Mouse (Mus musculus): ENCODE measurements around the gene Ephb1. TPM values are rescaled to one million over a fixed set of nuclear protein-coding genes. Genes with fewer than 3 reads are reported as not detected.

The Ephb1 gene
- polyA plus RNA-seq, 1 experiment, result not detected

- TF ChIP-seq CTCF (IDR thresholded peaks at IDR 0.05; ENCODE audit: insufficient read depth, low read depth, low read length) (no peak), POLR2A (IDR thresholded peaks at IDR 0.05; ENCODE audit: insufficient read depth, low read depth, low read length) (no peak)
- Histone ChIP-seq H3K4me1 (ENCODE audit: control insufficient read depth, insufficient read depth, low read length) (no peaks in the 10 kb centered on the region), H3K27ac (ENCODE audit: insufficient read depth, low read depth, low read length) (no peak overlapping the region), H3K4me3 (ENCODE audit: insufficient read depth, low read depth, low read length) (no peak overlapping the region)
- WGBS, result 95% methylated on average over 3 of the region's 3 CpGs
These were observed 7.7 kb downstream of the Ephb1 start for GRCm38 (mm10) chr9:102346801-102347200.

DNA sequence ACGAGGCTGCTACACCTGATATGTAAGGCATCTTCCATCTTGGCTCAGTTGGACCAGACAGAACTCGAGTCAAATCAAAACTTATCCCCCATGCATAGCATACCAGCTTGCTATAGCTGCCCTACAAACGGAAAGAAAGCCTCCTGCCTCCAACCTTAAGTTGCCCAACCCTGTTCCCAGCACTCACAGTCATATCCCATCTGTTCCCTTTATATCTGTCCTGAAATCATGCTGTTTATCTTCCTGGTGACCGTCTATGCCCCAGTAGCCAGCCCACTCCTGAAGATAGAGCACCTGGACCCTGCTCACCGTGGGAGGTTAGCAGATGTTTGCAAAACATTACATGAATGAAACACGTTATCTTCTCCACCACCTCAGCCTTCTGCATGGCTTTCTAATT is 9.0 kb downstream of the Ephb1 start:
- Histone ChIP-seq H3K4me3 (ENCODE audit: insufficient read depth, low read depth, low read length) (no peak overlapping the region), H3K27ac (ENCODE audit: insufficient read depth, low read depth, low read length) (no peak overlapping the region), H3K4me1 (ENCODE audit: control insufficient read depth, insufficient read depth, low read length) (peaks cover 4% of the 10 kb centered on the region; the same call in 1 of the 2 replicates)
- WGBS, result 81% methylated on average over 6 of the region's 6 CpGs
- TF ChIP-seq POLR2A (IDR thresholded peaks at IDR 0.05; ENCODE audit: insufficient read depth, low read depth, low read length) (no peak), CTCF (IDR thresholded peaks at IDR 0.05; ENCODE audit: insufficient read depth, low read depth, low read length) (no peak)

GRCm38 (mm10) chr9:102345047-102345446 is 9.4 kb downstream of the Ephb1 start:
- WGBS, result 85% methylated on average over 9 of the region's 9 CpGs
- TF ChIP-seq POLR2A (IDR thresholded peaks at IDR 0.05; ENCODE audit: insufficient read depth, low read depth, low read length) (no peak), CTCF (IDR thresholded peaks at IDR 0.05; ENCODE audit: insufficient read depth, low read depth, low read length) (no peak)
- no peak overlapping the region for H3K4me3 ChIP-seq (ENCODE audit: insufficient read depth, low read depth, low read length)
- no peak overlapping the region for H3K27ac ChIP-seq (ENCODE audit: insufficient read depth, low read depth, low read length)
- H3K4me1 ChIP-seq (ENCODE audit: control insufficient read depth, insufficient read depth, low read length), result peaks cover 4% of the 10 kb centered on the region; the same call in 1 of the 2 replicates

GRCm38 (mm10) chr9:102344086-102344930 is 10.2 kb downstream of the Ephb1 start:
- 92% methylated on average over 10 of the region's 10 CpGs for WGBS
- Histone ChIP-seq H3K4me3 (ENCODE audit: insufficient read depth, low read depth, low read length) (no peak overlapping the region), H3K4me1 (ENCODE audit: control insufficient read depth, insufficient read depth, low read length) (peaks cover 4% of the 10 kb centered on the region; the same call in 1 of the 2 replicates), H3K27ac (ENCODE audit: insufficient read depth, low read depth, low read length) (no peak overlapping the region)
- TF ChIP-seq POLR2A (IDR thresholded peaks at IDR 0.05; ENCODE audit: insufficient read depth, low read depth, low read length) (no peak), CTCF (IDR thresholded peaks at IDR 0.05; ENCODE audit: insufficient read depth, low read depth, low read length) (no peak)

DNA sequence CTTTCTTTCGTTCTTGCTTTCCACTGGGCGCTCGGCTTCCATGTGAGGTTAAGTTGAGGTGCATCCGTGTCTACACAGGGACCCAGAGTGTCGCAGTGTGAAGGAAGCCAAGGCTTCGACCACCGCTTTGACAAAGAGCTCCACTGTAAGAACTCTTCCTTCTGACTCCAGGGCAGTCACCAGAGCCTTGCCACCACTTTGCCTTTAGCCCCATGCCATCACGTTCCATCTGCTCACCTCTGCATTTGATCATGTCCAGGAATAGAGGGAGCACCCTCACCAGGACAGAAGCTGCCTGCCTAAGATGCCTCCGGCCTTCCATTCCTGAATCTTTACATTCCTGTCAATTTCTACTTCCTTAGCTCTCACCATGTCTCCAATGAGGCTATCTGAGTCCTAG is 11.4 kb downstream of the Ephb1 start:
- TF ChIP-seq POLR2A (IDR thresholded peaks at IDR 0.05; ENCODE audit: insufficient read depth, low read depth, low read length) (no peak), CTCF (IDR thresholded peaks at IDR 0.05; ENCODE audit: insufficient read depth, low read depth, low read length) (no peak)
- Histone ChIP-seq H3K27ac (ENCODE audit: insufficient read depth, low read depth, low read length) (no peak overlapping the region), H3K4me1 (ENCODE audit: control insufficient read depth, insufficient read depth, low read length) (peaks cover 4% of the 10 kb centered on the region; the same call in 1 of the 2 replicates), H3K4me3 (ENCODE audit: insufficient read depth, low read depth, low read length) (no peak overlapping the region)
- WGBS, result 96% methylated on average over 9 of the region's 9 CpGs

- Histone ChIP-seq H3K4me3 (ENCODE audit: insufficient read depth, low read depth, low read length) (no peak overlapping the region), H3K27ac (ENCODE audit: insufficient read depth, low read depth, low read length) (no peak overlapping the region), H3K4me1 (ENCODE audit: control insufficient read depth, insufficient read depth, low read length) (peaks cover 4% of the 10 kb centered on the region; the same call in 1 of the 2 replicates)
- 69% methylated on average over 3 of the region's 3 CpGs for WGBS
- TF ChIP-seq POLR2A (IDR thresholded peaks at IDR 0.05; ENCODE audit: insufficient read depth, low read depth, low read length) (no peak), CTCF (IDR thresholded peaks at IDR 0.05; ENCODE audit: insufficient read depth, low read depth, low read length) (no peak)
These were observed 12.5 kb downstream of the Ephb1 start for GRCm38 (mm10) chr9:102342026-102342425.

DNA sequence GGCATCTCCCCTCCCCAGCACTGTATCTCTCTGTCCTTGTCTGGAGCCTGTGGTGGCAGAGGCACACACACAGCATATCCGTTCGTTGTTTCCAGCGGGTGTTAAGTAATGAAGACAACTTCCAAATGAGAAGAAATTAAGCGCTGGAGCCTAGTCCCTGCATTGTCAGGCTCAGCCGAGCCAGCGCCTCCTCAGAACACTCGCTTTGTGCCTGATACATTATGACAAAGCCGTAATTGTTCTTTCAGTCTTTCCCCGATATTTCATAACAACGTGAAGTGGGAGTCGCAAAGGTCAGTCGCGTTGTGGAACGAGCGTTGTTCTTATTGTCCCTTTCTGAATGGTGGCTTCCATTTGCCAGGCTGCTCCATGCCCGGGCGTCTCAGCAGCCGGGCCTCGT is 13.7 kb downstream of the Ephb1 start:
- 60% methylated on average over 19 of the region's 19 CpGs for WGBS
- Histone ChIP-seq H3K4me1 (ENCODE audit: control insufficient read depth, insufficient read depth, low read length) (peaks cover 4% of the 10 kb centered on the region; the same call in 1 of the 2 replicates), H3K27ac (ENCODE audit: insufficient read depth, low read depth, low read length) (no peak overlapping the region), H3K4me3 (ENCODE audit: insufficient read depth, low read depth, low read length) (no peak overlapping the region)
- TF ChIP-seq POLR2A (IDR thresholded peaks at IDR 0.05; ENCODE audit: insufficient read depth, low read depth, low read length) (no peak), CTCF (IDR thresholded peaks at IDR 0.05; ENCODE audit: insufficient read depth, low read depth, low read length) (no peak)

DNA sequence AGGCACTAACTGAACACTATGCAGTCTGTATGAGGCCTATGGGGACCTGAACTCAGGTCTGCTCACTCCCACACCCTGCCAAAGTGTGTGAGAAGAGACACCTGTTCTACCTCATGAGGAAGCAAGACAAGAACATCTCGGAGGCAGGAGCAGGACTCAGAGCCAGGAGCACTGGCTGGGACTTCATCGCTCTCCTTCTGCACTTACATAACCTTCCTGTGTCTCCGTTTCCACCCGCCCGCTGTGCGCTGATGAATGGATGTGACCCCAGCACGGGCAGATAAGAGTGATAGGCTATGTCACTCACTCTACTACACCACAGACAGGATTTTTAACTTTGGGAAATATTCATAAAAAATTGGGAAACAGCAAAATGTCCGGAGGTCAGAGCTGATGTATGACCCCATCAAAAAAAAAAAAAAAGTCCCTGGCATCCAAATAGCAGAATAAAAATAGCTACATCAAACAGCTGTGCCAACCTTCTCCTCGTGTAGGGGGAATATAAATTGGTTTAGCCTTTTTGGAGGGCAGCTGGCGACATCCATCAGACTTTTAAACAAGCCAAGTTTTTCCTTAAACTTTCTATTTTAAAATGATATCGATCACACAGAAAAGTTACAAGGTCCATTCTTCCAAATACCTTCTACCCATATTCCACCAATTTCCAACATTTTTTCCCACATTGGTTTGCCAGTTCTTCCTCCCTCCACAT is 18.8 kb downstream of the Ephb1 start:
- TF ChIP-seq POLR2A (IDR thresholded peaks at IDR 0.05; ENCODE audit: insufficient read depth, low read depth, low read length) (no peak), CTCF (IDR thresholded peaks at IDR 0.05; ENCODE audit: insufficient read depth, low read depth, low read length) (no peak)
- peaks cover 2% of the 10 kb centered on the region; the same call in 1 of the 2 replicates for H3K4me1 ChIP-seq (ENCODE audit: control insufficient read depth, insufficient read depth, low read length)
- no peak overlapping the region for H3K4me3 ChIP-seq (ENCODE audit: insufficient read depth, low read depth, low read length)
- no peak overlapping the region for H3K27ac ChIP-seq (ENCODE audit: insufficient read depth, low read depth, low read length)
- WGBS, result 86% methylated on average over 11 of the region's 11 CpGs

Data from olfactory bulb, adult 2 months (tissue).